Mouse (Mus musculus): Measurements from ENCODE around the gene Erlec1. TPM values are rescaled to one million over a fixed set of nuclear protein-coding genes. Genes with fewer than 3 reads are reported as not detected.

The Erlec1 gene
- polyA plus RNA-seq, 1 experiment from 2014 or later, result 11.5 TPM

GRCm38 (mm10) chr11:30943522-30943921 is 10.6 kb downstream of the Erlec1 start:
- peaks cover 37% of the 10 kb centered on the region for H3K36me3 ChIP-seq
- ATAC-seq (ENCODE audit: insufficient read depth, low FRiP score, low read depth), result no peak
- WGBS, result 95% methylated on average over 2 of the region's 2 CpGs

GRCm38 (mm10) chr11:30928498-30928897 is 25.6 kb downstream of the Erlec1 start:
- WGBS, result 88% methylated on average over 1 of the region's 1 CpGs
- Histone ChIP-seq H3K9ac (no peak overlapping the region), H3K4me2 (no peak overlapping the region), H3K9me3 (no peaks in the 10 kb centered on the region), H3K4me3 (replicated peaks) (no peak overlapping the region), H3K27me3 (replicated peaks) (no peaks in the 10 kb centered on the region), H3K36me3 (peaks cover 9% of the 10 kb centered on the region), H3K4me1 (no peaks in the 10 kb centered on the region), H3K27ac (no peak overlapping the region)
- ATAC-seq (ENCODE audit: insufficient read depth, low FRiP score, low read depth), result no peak

More at GRCm38 (mm10) chr11:30943522-30943921, 10.6 kb downstream of the Erlec1 start:
- H3K4me2 ChIP-seq, result no peak overlapping the region
- H3K27ac ChIP-seq, result no peak overlapping the region
- H3K9ac ChIP-seq, result no peak overlapping the region
- no peaks in the 10 kb centered on the region for H3K27me3 ChIP-seq (replicated peaks)
- no peaks in the 10 kb centered on the region for H3K4me1 ChIP-seq
- H3K9me3 ChIP-seq, result no peaks in the 10 kb centered on the region
- no peak overlapping the region for H3K4me3 ChIP-seq (replicated peaks)

- Histone ChIP-seq H3K4me3 (replicated peaks) (no peak overlapping the region), H3K27ac (no peak overlapping the region), H3K4me1 (no peaks in the 10 kb centered on the region), H3K4me2 (no peak overlapping the region), H3K27me3 (replicated peaks) (no peaks in the 10 kb centered on the region), H3K36me3 (peaks cover 9% of the 10 kb centered on the region), H3K9ac (no peak overlapping the region), H3K9me3 (no peaks in the 10 kb centered on the region)
- no peak for ATAC-seq (ENCODE audit: insufficient read depth, low FRiP score, low read depth)
Observed at GRCm38 (mm10) chr11:30928079-30928478, 26.1 kb downstream of the Erlec1 start.

GRCm38 (mm10) chr11:30923283-30923682 is 30.9 kb downstream of the Erlec1 start:
- Histone ChIP-seq H3K4me1 (no peaks in the 10 kb centered on the region), H3K9me3 (no peaks in the 10 kb centered on the region), H3K9ac (no peak overlapping the region), H3K27me3 (replicated peaks) (no peaks in the 10 kb centered on the region), H3K27ac (no peak overlapping the region), H3K4me3 (replicated peaks) (no peak overlapping the region), H3K4me2 (no peak overlapping the region), H3K36me3 (peaks cover 7% of the 10 kb centered on the region)
- 93% methylated on average over 3 of the region's 3 CpGs for WGBS
- ATAC-seq (ENCODE audit: insufficient read depth, low FRiP score, low read depth), result no peak

- H3K4me3 ChIP-seq (replicated peaks), result no peak overlapping the region
- 73% methylated on average over 1 of the region's 1 CpGs for WGBS
- ATAC-seq (ENCODE audit: insufficient read depth, low FRiP score, low read depth), result no peak
Observed at GRCm38 (mm10) chr11:30920641-30921040, 33.5 kb downstream of the Erlec1 start.

GRCm38 (mm10) chr11:30912311-30912710 is 41.8 kb downstream of the Erlec1 start:
- Histone ChIP-seq H3K4me2 (no peak overlapping the region), H3K27me3 (replicated peaks) (no peaks in the 10 kb centered on the region), H3K9me3 (no peaks in the 10 kb centered on the region), H3K4me1 (no peaks in the 10 kb centered on the region), H3K4me3 (replicated peaks) (no peak overlapping the region), H3K27ac (no peak overlapping the region), H3K36me3 (no peaks in the 10 kb centered on the region), H3K9ac (no peak overlapping the region)
- 92% methylated on average over 3 of the region's 3 CpGs for WGBS
- no peak for ATAC-seq (ENCODE audit: insufficient read depth, low FRiP score, low read depth)

More at GRCm38 (mm10) chr11:30920641-30921040, 33.5 kb downstream of the Erlec1 start:
- no peaks in the 10 kb centered on the region for H3K27me3 ChIP-seq (replicated peaks)
- no peaks in the 10 kb centered on the region for H3K4me1 ChIP-seq
- H3K27ac ChIP-seq, result no peak overlapping the region
- no peak overlapping the region for H3K4me2 ChIP-seq
- H3K9ac ChIP-seq, result no peak overlapping the region
- no peaks in the 10 kb centered on the region for H3K9me3 ChIP-seq
- no peaks in the 10 kb centered on the region for H3K36me3 ChIP-seq

GRCm38 (mm10) chr11:30899312-30899711 is 54.8 kb downstream of the Erlec1 start:
- Histone ChIP-seq H3K27ac (no peak overlapping the region), H3K4me2 (no peak overlapping the region), H3K4me3 (replicated peaks) (no peak overlapping the region), H3K36me3 (no peaks in the 10 kb centered on the region), H3K9ac (no peak overlapping the region), H3K27me3 (replicated peaks) (no peaks in the 10 kb centered on the region), H3K4me1 (no peaks in the 10 kb centered on the region), H3K9me3 (no peaks in the 10 kb centered on the region)
- no peak for ATAC-seq (ENCODE audit: insufficient read depth, low FRiP score, low read depth)

GRCm38 (mm10) chr11:30896201-30896600 is 57.9 kb downstream of the Erlec1 start:
- no peaks in the 10 kb centered on the region for H3K4me1 ChIP-seq
- no peaks in the 10 kb centered on the region for H3K9me3 ChIP-seq
- no peak overlapping the region for H3K9ac ChIP-seq
- no peak overlapping the region for H3K27ac ChIP-seq
- no peaks in the 10 kb centered on the region for H3K27me3 ChIP-seq (replicated peaks)
- H3K4me2 ChIP-seq, result no peak overlapping the region
- ATAC-seq (ENCODE audit: insufficient read depth, low FRiP score, low read depth), result no peak
- WGBS, result 89% methylated on average over 1 of the region's 1 CpGs
- H3K4me3 ChIP-seq (replicated peaks), result no peak overlapping the region
- H3K36me3 ChIP-seq, result no peaks in the 10 kb centered on the region

GRCm38 (mm10) chr11:30888153-30888552 is 66.0 kb downstream of the Erlec1 start:
- Histone ChIP-seq H3K4me1 (peaks cover 5% of the 10 kb centered on the region; the same call in 1 of the 2 replicates), H3K9ac (no peak overlapping the region), H3K36me3 (no peaks in the 10 kb centered on the region), H3K9me3 (no peaks in the 10 kb centered on the region), H3K4me3 (replicated peaks) (no peak overlapping the region), H3K27me3 (replicated peaks) (0 out of 2 replicates have a peak, but pooled peaks cover 5% of the 10 kb centered on the region), H3K4me2 (no peak overlapping the region), H3K27ac (no peak overlapping the region)
- no peak for ATAC-seq (ENCODE audit: insufficient read depth, low FRiP score, low read depth)
- WGBS, result 84% methylated on average over 2 of the region's 2 CpGs

GRCm38 (mm10) chr11:30885171-30885871 is 68.8 kb downstream of the Erlec1 start, which contains the start of the genes Gpr75 and Asb3:
Gpr75 (plus strand) TSS chr11:30885358.
Asb3 (plus strand) TSS chr11:30885416.
- Histone ChIP-seq H3K9ac (no peak within 1 kb of the TSS), H3K36me3 (no peaks in the 10 kb centered on the region), H3K4me1 (peaks cover 5% of the 10 kb centered on the region; the same call in 1 of the 2 replicates), H3K9me3 (no peaks in the 10 kb centered on the region), H3K27me3 (replicated peaks) (0 out of 2 replicates have a peak, but pooled peaks cover 5% of the 10 kb centered on the region), H3K27ac (no peak within 1 kb of the TSS), H3K4me2 (peak within 1 kb of the TSS; percentile 91), H3K4me3 (replicated peaks) (peak within 1 kb of the TSS; percentile 49)
- 4% methylated on average over 41 of the region's 41 CpGs for WGBS
- ATAC-seq (ENCODE audit: insufficient read depth, low FRiP score, low read depth), result peak; percentile 92
